Mouse (Mus musculus) cerebellum, adult 9-10 months (tissue): Measurements from ENCODE around the gene Ppcdc.
A peak's percentile ranks its signal among the peaks of the same experiment; 100 is the strongest.

ENCODE experiments used
- DNase-seq: peaks from one replicate; pipeline ENCODE4 v3.0.0; 2022

The Ppcdc gene

GRCm38 (mm10) chr9:57439522-57440295 is at the start of gene Ppcdc:
TSS of gene Ppcdc (minus strand) at chr9:57440124.
- peak; percentile 94 for DNase-seq

- no peak for DNase-seq
Measured at GRCm38 (mm10) chr9:57487807-57488206, 47.9 kb upstream of the Ppcdc start.

GRCm38 (mm10) chr9:57485774-57486173 is 45.9 kb upstream of the Ppcdc start:
- peak; percentile 84 for DNase-seq

- peak; percentile 51 for DNase-seq
Measured at GRCm38 (mm10) chr9:57468914-57469313, 29.0 kb upstream of the Ppcdc start.

GRCm38 (mm10) chr9:57467896-57468549 is 28.1 kb upstream of the Ppcdc start, which contains the start of gene Scamp5:
TSS of gene Scamp5 (minus strand) at chr9:57468060.
- DNase-seq: peak; percentile 91

GRCm38 (mm10) chr9:57467271-57467771 is 27.4 kb upstream of the Ppcdc start:
- DNase-seq: peak; percentile 77

GRCm38 (mm10) chr9:57466101-57466500 is 26.2 kb upstream of the Ppcdc start:
- DNase-seq: no peak

- no peak for DNase-seq
Measured at GRCm38 (mm10) chr9:57462866-57463265, 22.9 kb upstream of the Ppcdc start.

- no peak for DNase-seq
Measured at GRCm38 (mm10) chr9:57459707-57460106, 19.8 kb upstream of the Ppcdc start.

- DNase-seq: no peak
Measured at GRCm38 (mm10) chr9:57453516-57453915, 13.6 kb upstream of the Ppcdc start.

GRCm38 (mm10) chr9:57452624-57453462 is 12.9 kb upstream of the Ppcdc start:
- DNase-seq: no peak

- no peak for DNase-seq
Measured at GRCm38 (mm10) chr9:57449715-57450114, 9.8 kb upstream of the Ppcdc start.

- no peak for DNase-seq
Measured at GRCm38 (mm10) chr9:57440620-57441019, 696 bp upstream of the Ppcdc start.

- no peak for DNase-seq
Measured at GRCm38 (mm10) chr9:57439083-57439482, 841 bp downstream of the Ppcdc start.

- DNase-seq: no peak
Measured at GRCm38 (mm10) chr9:57437896-57438614, 1.9 kb downstream of the Ppcdc start.

GRCm38 (mm10) chr9:57436166-57436565 is 3.8 kb downstream of the Ppcdc start:
- DNase-seq: no peak

- no peak for DNase-seq
Measured at GRCm38 (mm10) chr9:57434405-57435165, 5.3 kb downstream of the Ppcdc start.

GRCm38 (mm10) chr9:57433097-57434032 is 6.6 kb downstream of the Ppcdc start:
- peak; percentile 84 for DNase-seq

GRCm38 (mm10) chr9:57432480-57432879 is 7.4 kb downstream of the Ppcdc start:
- DNase-seq: no peak

- DNase-seq: no peak
Measured at GRCm38 (mm10) chr9:57431202-57431601, 8.7 kb downstream of the Ppcdc start.
